Mouse (Mus musculus): ENCODE data around the gene Tmprss9. TPM values are rescaled to one million over a fixed set of nuclear protein-coding genes. Genes with fewer than 3 reads are reported as not detected.

Gene Tmprss9
- polyA plus RNA-seq, 1 experiment: 0.03 TPM

GRCm38 (mm10) chr10:80839848-80840247, 31.8 kb upstream of the Tmprss9 start:
- Histone ChIP-seq H3K4me3 (replicated peaks) (no peak overlapping the region), H3K36me3 (ENCODE audit: control insufficient read depth) (no peaks in the 10 kb centered on the region), H3K4me1 (ENCODE audit: control insufficient read depth) (peaks cover 17% of the 10 kb centered on the region), H3K27me3 (ENCODE audit: control insufficient read depth) (peaks cover 97% of the 10 kb centered on the region), H3K9me3 (ENCODE audit: control insufficient read depth, low read length) (peaks cover 11% of the 10 kb centered on the region)
- TF ChIP-seq TAL1 (IDR thresholded peaks at IDR 0.05; ENCODE audit: low read length): no peak
- no peak for TF ChIP-seq GATA1 (IDR thresholded peaks at IDR 0.05; ENCODE audit: low read length)

GRCm38 (mm10) chr10:80841685-80842084, 30.0 kb upstream of the Tmprss9 start:
- Histone ChIP-seq H3K4me1 (ENCODE audit: control insufficient read depth) (peaks cover 14% of the 10 kb centered on the region), H3K27me3 (ENCODE audit: control insufficient read depth) (peaks cover 97% of the 10 kb centered on the region), H3K36me3 (ENCODE audit: control insufficient read depth) (no peaks in the 10 kb centered on the region), H3K9me3 (ENCODE audit: control insufficient read depth, low read length) (no peaks in the 10 kb centered on the region; the same call in 1 of the 2 replicates), H3K4me3 (replicated peaks) (no peak overlapping the region)
- no peak for TF ChIP-seq TAL1 (IDR thresholded peaks at IDR 0.05; ENCODE audit: low read length)
- no peak for TF ChIP-seq GATA1 (IDR thresholded peaks at IDR 0.05; ENCODE audit: low read length)

GRCm38 (mm10) chr10:80842334-80842733, 29.3 kb upstream of the Tmprss9 start:
- Histone ChIP-seq H3K27me3 (ENCODE audit: control insufficient read depth) (peaks cover 96% of the 10 kb centered on the region), H3K36me3 (ENCODE audit: control insufficient read depth) (no peaks in the 10 kb centered on the region)
- TF ChIP-seq GATA1 (IDR thresholded peaks at IDR 0.05; ENCODE audit: low read length) (no peak), TAL1 (IDR thresholded peaks at IDR 0.05; ENCODE audit: low read length) (no peak)

GRCm38 (mm10) chr10:80843087-80843930, 28.3 kb upstream of the Tmprss9 start:
- Histone ChIP-seq H3K36me3 (ENCODE audit: control insufficient read depth) (no peaks in the 10 kb centered on the region), H3K4me1 (ENCODE audit: control insufficient read depth) (peaks cover 8% of the 10 kb centered on the region), H3K27me3 (ENCODE audit: control insufficient read depth) (peaks cover 86% of the 10 kb centered on the region), H3K9me3 (ENCODE audit: control insufficient read depth, low read length) (no peaks in the 10 kb centered on the region; the same call in 1 of the 2 replicates), H3K4me3 (replicated peaks) (no peak overlapping the region)
- TF ChIP-seq TAL1 (IDR thresholded peaks at IDR 0.05; ENCODE audit: low read length): no peak
- no peak for TF ChIP-seq GATA1 (IDR thresholded peaks at IDR 0.05; ENCODE audit: low read length)

More at GRCm38 (mm10) chr10:80842334-80842733, 29.3 kb upstream of the Tmprss9 start:
- Histone ChIP-seq H3K4me3 (replicated peaks) (no peak overlapping the region), H3K4me1 (ENCODE audit: control insufficient read depth) (peaks cover 8% of the 10 kb centered on the region), H3K9me3 (ENCODE audit: control insufficient read depth, low read length) (no peaks in the 10 kb centered on the region; the same call in 1 of the 2 replicates)

GRCm38 (mm10) chr10:80843931-80844547, 27.6 kb upstream of the Tmprss9 start, which contains the start of gene Lingo3:
TSS of gene Lingo3 (minus strand) at chr10:80844039.
- H3K27me3 ChIP-seq (ENCODE audit: control insufficient read depth): peaks cover 79% of the 10 kb centered on the region
- H3K36me3 ChIP-seq (ENCODE audit: control insufficient read depth): no peaks in the 10 kb centered on the region
- H3K4me1 ChIP-seq (ENCODE audit: control insufficient read depth): peaks cover 15% of the 10 kb centered on the region
- TF ChIP-seq GATA1 (IDR thresholded peaks at IDR 0.05; ENCODE audit: low read length) (no peak), TAL1 (IDR thresholded peaks at IDR 0.05; ENCODE audit: low read length) (no peak)
- H3K4me3 ChIP-seq (replicated peaks): no peak within 1 kb of the TSS
- H3K9me3 ChIP-seq (ENCODE audit: control insufficient read depth, low read length): no peaks in the 10 kb centered on the region; the same call in 1 of the 2 replicates

GRCm38 (mm10) chr10:80845055-80845693, 26.5 kb upstream of the Tmprss9 start:
- H3K27me3 ChIP-seq (ENCODE audit: control insufficient read depth): peaks cover 71% of the 10 kb centered on the region
- H3K4me3 ChIP-seq (replicated peaks): no peak overlapping the region

GRCm38 (mm10) chr10:80845732-80846131, 25.9 kb upstream of the Tmprss9 start:
- Histone ChIP-seq H3K36me3 (ENCODE audit: control insufficient read depth) (peaks cover 16% of the 10 kb centered on the region), H3K4me3 (replicated peaks) (no peak overlapping the region), H3K9me3 (ENCODE audit: control insufficient read depth, low read length) (no peaks in the 10 kb centered on the region; the same call in 1 of the 2 replicates), H3K4me1 (ENCODE audit: control insufficient read depth) (peaks cover 29% of the 10 kb centered on the region), H3K27me3 (ENCODE audit: control insufficient read depth) (peaks cover 65% of the 10 kb centered on the region)
- TF ChIP-seq GATA1 (IDR thresholded peaks at IDR 0.05; ENCODE audit: low read length): no peak
- TF ChIP-seq TAL1 (IDR thresholded peaks at IDR 0.05; ENCODE audit: low read length): no peak

More at GRCm38 (mm10) chr10:80845055-80845693, 26.5 kb upstream of the Tmprss9 start:
- Histone ChIP-seq H3K36me3 (ENCODE audit: control insufficient read depth) (peaks cover 11% of the 10 kb centered on the region), H3K4me1 (ENCODE audit: control insufficient read depth) (peaks cover 26% of the 10 kb centered on the region), H3K9me3 (ENCODE audit: control insufficient read depth, low read length) (no peaks in the 10 kb centered on the region; the same call in 1 of the 2 replicates)
- TF ChIP-seq GATA1 (IDR thresholded peaks at IDR 0.05; ENCODE audit: low read length) (no peak), TAL1 (IDR thresholded peaks at IDR 0.05; ENCODE audit: low read length) (no peak)

GRCm38 (mm10) chr10:80848571-80848970, 23.1 kb upstream of the Tmprss9 start:
- H3K27me3 ChIP-seq (ENCODE audit: control insufficient read depth): peaks cover 37% of the 10 kb centered on the region
- H3K4me3 ChIP-seq (replicated peaks): no peak overlapping the region
- H3K4me1 ChIP-seq (ENCODE audit: control insufficient read depth): peaks cover 49% of the 10 kb centered on the region
- TF ChIP-seq TAL1 (IDR thresholded peaks at IDR 0.05; ENCODE audit: low read length) (no peak), GATA1 (IDR thresholded peaks at IDR 0.05; ENCODE audit: low read length) (no peak)
- no peaks in the 10 kb centered on the region; the same call in 1 of the 2 replicates for H3K9me3 ChIP-seq (ENCODE audit: control insufficient read depth, low read length)
- peaks cover 44% of the 10 kb centered on the region for H3K36me3 ChIP-seq (ENCODE audit: control insufficient read depth)

Data from erythroblast, embryonic 14.5 days (primary cell).